Mouse (Mus musculus) CH12.LX (cell line): Measurements from ENCODE around the gene Atrx. TPM values are rescaled to one million over a fixed set of nuclear protein-coding genes. Genes with fewer than 3 reads are reported as not detected.

ENCODE experiments used
- DNase-seq: peaks from one replicate; pipeline ENCODE4 v3.0.0-alpha.2; 2013; ENCODE audit errors: extremely low read depth
- H3K27ac ChIP-seq: 2 replicates; pipeline ENCODE4 v1.5.1; 2012; ENCODE audit warnings: low read depth, mild to moderate bottlenecking, control low read depth, moderate library complexity; ENCODE audit not compliant: insufficient read depth
- H3K27me3 ChIP-seq: replicated peaks from 2 replicates; pipeline ENCODE3; 2012; ENCODE audit warnings: inconsistent platforms
- H3K36me3 ChIP-seq, 2 experiments: replicated peaks in 1 of 2; 2 replicates each; pipeline versions ENCODE3 to v1.6.1; 2012; ENCODE audit warnings: inconsistent platforms in 1 of 2, low read length in 1 of 2, mild to moderate bottlenecking in 1 of 2, mixed read lengths in 1 of 2, moderate library complexity in 1 of 2; ENCODE audit not compliant: control insufficient read depth in 1 of 2, insufficient read depth in 1 of 2
- H3K4me1 ChIP-seq, 2 experiments: 2 replicates each; pipeline ENCODE4 v1.6.1; 2012; ENCODE audit warnings: inconsistent platforms in 1 of 2, moderate library complexity in 1 of 2; ENCODE audit not compliant: insufficient read depth in 2 of 2, control insufficient read depth in 1 of 2
- H3K4me2 ChIP-seq: 2 replicates; pipeline ENCODE4 v1.6.1; 2012; ENCODE audit warnings: low read depth, mild to moderate bottlenecking, control low read depth; ENCODE audit not compliant: poor library complexity, insufficient read depth, severe bottlenecking
- H3K4me3 ChIP-seq, 3 experiments: fragments of 150-350 bp in 1 of 3; sonication (generic) in 1 of 3; replicated peaks in 1 of 3; 2 replicates each; pipeline versions ENCODE3 to v1.5.1; 2011 to 2012; ENCODE audit warnings: low read depth in 2 of 3, low read length in 2 of 3, mild to moderate bottlenecking in 2 of 3, moderate library complexity in 2 of 3, control low read depth in 1 of 3, improper control_type of control experiment in 1 of 3, inconsistent platforms in 1 of 3, mixed read lengths in 1 of 3; ENCODE audit not compliant: poor library complexity in 1 of 3
- H3K79me2 ChIP-seq: replicated peaks from 2 replicates; pipeline ENCODE4 v1.6.1; 2012; ENCODE audit warnings: mild to moderate bottlenecking, moderate library complexity; ENCODE audit not compliant: control insufficient read depth, poor library complexity, insufficient read depth, severe bottlenecking; ENCODE audit errors: extremely low read depth
- H3K9ac ChIP-seq: 2 replicates; pipeline ENCODE4 v1.6.1; 2012; ENCODE audit warnings: low read depth, mild to moderate bottlenecking, control low read depth, moderate library complexity; ENCODE audit not compliant: insufficient read depth
- H3K9me3 ChIP-seq: replicated peaks from 2 replicates; pipeline ENCODE3; 2012; ENCODE audit warnings: low read length, inconsistent platforms, mixed read lengths
- BHLHE40 ChIP-seq: IDR thresholded peaks from 2 replicates; pipeline ENCODE4 v1.6.1; 2011; ENCODE audit warnings: mild to moderate bottlenecking, low read depth, low read length, improper control_type of control experiment
- CHD2 ChIP-seq: IDR thresholded peaks from 2 replicates; pipeline ENCODE4 v1.6.1; 2011; ENCODE audit warnings: low read length, improper control_type of control experiment
- EP300 ChIP-seq: IDR thresholded peaks from 2 replicates; pipeline ENCODE4 v1.6.1; 2011; ENCODE audit warnings: low read length, improper control_type of control experiment
- GABPA ChIP-seq: IDR thresholded peaks from 2 replicates; pipeline ENCODE4 v1.6.1; 2012; ENCODE audit warnings: low read depth, low read length, improper control_type of control experiment, inconsistent platforms; ENCODE audit not compliant: insufficient replicate concordance
- JUN ChIP-seq: IDR thresholded peaks from 2 replicates; pipeline ENCODE4 v1.6.1; 2011; ENCODE audit warnings: low read depth, mild to moderate bottlenecking, low read length, improper control_type of control experiment, moderate library complexity; ENCODE audit not compliant: insufficient read depth
- JUND ChIP-seq: conservative IDR thresholded peaks from 2 replicates; pipeline ENCODE4 v1.6.1; 2011; ENCODE audit warnings: low read depth, low read length, improper control_type of control experiment
- KAT2A ChIP-seq: IDR thresholded peaks from 2 replicates; pipeline ENCODE4 v1.6.1; 2012; ENCODE audit warnings: low read length, improper control_type of control experiment, inconsistent platforms; ENCODE audit not compliant: insufficient replicate concordance
- MAX ChIP-seq: IDR thresholded peaks from 2 replicates; pipeline ENCODE4 v1.6.1; 2011; ENCODE audit warnings: low read length, improper control_type of control experiment
- MAZ ChIP-seq: IDR thresholded peaks from 2 replicates; pipeline ENCODE4 v1.6.1; 2012; ENCODE audit warnings: low read depth, mild to moderate bottlenecking, inconsistent platforms, low read length, improper control_type of control experiment, moderate library complexity
- MYC ChIP-seq: IDR thresholded peaks from 2 replicates; pipeline ENCODE4 v1.6.1; 2011; ENCODE audit warnings: low read depth, mild to moderate bottlenecking, improper control_type of control experiment, low read length
- NRF1 ChIP-seq: IDR thresholded peaks from 2 replicates; pipeline ENCODE4 v1.6.1; 2014; ENCODE audit warnings: low read depth, mild to moderate bottlenecking, inconsistent platforms, low read length, improper control_type of control experiment, moderate library complexity
- PAX5 ChIP-seq: IDR thresholded peaks from 2 replicates; pipeline ENCODE4 v1.6.1; 2012; ENCODE audit warnings: low read length, inconsistent platforms, mixed read lengths
- POLR2A ChIP-seq: IDR thresholded peaks from 2 replicates; pipeline ENCODE4 v1.6.1; 2011; ENCODE audit warnings: low read depth, mild to moderate bottlenecking, improper control_type of control experiment, low read length
- POLR2AphosphoS2 ChIP-seq: IDR thresholded peaks from 2 replicates; pipeline ENCODE4 v1.6.1; 2011; ENCODE audit warnings: low read depth, low read length, improper control_type of control experiment
- RAD21 ChIP-seq: IDR thresholded peaks from 2 replicates; pipeline ENCODE4 v1.6.1; 2011; ENCODE audit warnings: low read depth, mild to moderate bottlenecking, low read length, improper control_type of control experiment, moderate library complexity
- SIN3A ChIP-seq: IDR thresholded peaks from 2 replicates; pipeline ENCODE4 v1.6.1; 2012; ENCODE audit warnings: low read length, improper control_type of control experiment, inconsistent platforms
- TCF12 ChIP-seq: IDR thresholded peaks from 2 replicates; pipeline ENCODE4 v1.6.1; 2014; ENCODE audit warnings: low read depth, mild to moderate bottlenecking, inconsistent platforms, low read length, improper control_type of control experiment
- USF2 ChIP-seq: conservative IDR thresholded peaks from 2 replicates; pipeline ENCODE4 v1.6.1; 2011; ENCODE audit warnings: low read depth, low read length, improper control_type of control experiment
- ZC3H11A ChIP-seq: IDR thresholded peaks from 2 replicates; pipeline ENCODE4 v1.6.1; 2012; ENCODE audit warnings: low read depth, mild to moderate bottlenecking, inconsistent platforms, low read length, improper control_type of control experiment
- dilution Hi-C: fragments of 300-500 bp; cut with MboI; formaldehyde crosslinking; loops from 2 replicates; pipeline ENCODE4 v1.14.3; 2020; ENCODE audit warnings: low sequenced_read_pairs; ENCODE audit not compliant: extremely low pct_unique_long_range_greater_than_20kb, extremely low pct_ligation_motif_present
- in situ Hi-C: fragments of 300-500 bp; cut with MboI; formaldehyde crosslinking; loops from 3 replicates; pipeline ENCODE4 v1.14.3; 2019; ENCODE audit warnings: low sequenced_read_pairs, low pct_ligation_motif_present, low pct_unique_long_range_greater_than_20kb, mixed read lengths
- polyA plus RNA-seq: library from polyadenylated mRNA; unstranded; fragments of >175 nt; gene quantifications from 2 replicates; pipeline ENCODE4 v1.2.1, GENCODE M21; 2012; ENCODE audit warnings: low read depth; ENCODE audit not compliant: insufficient read length
- total RNA-seq, 2 experiments: library from RNA; depleted of rRNA; stranded (reverse); fragments of 300-350 nt in 1 of 2; fragments of >200 nt in 1 of 2; gene quantifications; 2 replicates each; pipeline ENCODE4 v1.2.3; 2012 to 2014

The Atrx gene
- total and polyA plus RNA-seq, 3 experiments: 64.3 to 83.6 (median 64.9) TPM

GRCm38 (mm10) chrX:105767177-105767764 lies 161.9 kb downstream of the Atrx start:
- H3K4me3 ChIP-seq: no peak overlapping the region
- peaks cover 3% of the 10 kb centered on the region for H3K9me3 ChIP-seq
- in situ Hi-C loops: no loop called here
- H3K27me3 ChIP-seq: no peaks in the 10 kb centered on the region
- no peaks in the 10 kb centered on the region for H3K79me2 ChIP-seq
- TF ChIP-seq JUN (no peak), EP300 (no peak), JUND (no peak), MAX (no peak), NRF1 (no peak), MAZ (no peak), RAD21 (no peak), BHLHE40 (no peak), POLR2A (no peak), ZC3H11A (no peak), MYC (no peak), KAT2A (no peak), PAX5 (no peak)
- H3K4me2 ChIP-seq: no peak overlapping the region
- H3K9ac ChIP-seq: no peak overlapping the region
- no peak overlapping the region for H3K27ac ChIP-seq
- dilution Hi-C loops: no loop called here
- H3K36me3 ChIP-seq: no peaks in the 10 kb centered on the region
- DNase-seq: no peak
- no peaks in the 10 kb centered on the region for H3K4me1 ChIP-seq

GRCm38 (mm10) chrX:105766013-105766412 lies 163.2 kb downstream of the Atrx start:
- no peak overlapping the region for H3K4me3 ChIP-seq
- no peak for DNase-seq
- TF ChIP-seq USF2 (no peak), MAX (no peak), SIN3A (no peak), CHD2 (no peak), KAT2A (no peak), PAX5 (no peak), POLR2AphosphoS2 (no peak), TCF12 (no peak), JUND (no peak), ZC3H11A (no peak), GABPA (no peak)
- TF ChIP-seq, all 38 proteins: peak for 0
- Histone ChIP-seq H3K4me2 (no peak overlapping the region), H3K27me3 (no peaks in the 10 kb centered on the region), H3K9me3 (peaks cover 3% of the 10 kb centered on the region), H3K36me3 (no peaks in the 10 kb centered on the region), H3K4me1 (peaks cover 0 to 3% of the 10 kb centered on the region in 2 experiments; a peak in 1 of 4 replicates), H3K27ac (no peak overlapping the region), H3K9ac (no peak overlapping the region), H3K79me2 (no peaks in the 10 kb centered on the region)
- in situ Hi-C loops: no loop called here
- dilution Hi-C loops: no loop called here
